Mouse (Mus musculus): ENCODE results near the gene Ap1s3.

Ap1s3 gene

DNA sequence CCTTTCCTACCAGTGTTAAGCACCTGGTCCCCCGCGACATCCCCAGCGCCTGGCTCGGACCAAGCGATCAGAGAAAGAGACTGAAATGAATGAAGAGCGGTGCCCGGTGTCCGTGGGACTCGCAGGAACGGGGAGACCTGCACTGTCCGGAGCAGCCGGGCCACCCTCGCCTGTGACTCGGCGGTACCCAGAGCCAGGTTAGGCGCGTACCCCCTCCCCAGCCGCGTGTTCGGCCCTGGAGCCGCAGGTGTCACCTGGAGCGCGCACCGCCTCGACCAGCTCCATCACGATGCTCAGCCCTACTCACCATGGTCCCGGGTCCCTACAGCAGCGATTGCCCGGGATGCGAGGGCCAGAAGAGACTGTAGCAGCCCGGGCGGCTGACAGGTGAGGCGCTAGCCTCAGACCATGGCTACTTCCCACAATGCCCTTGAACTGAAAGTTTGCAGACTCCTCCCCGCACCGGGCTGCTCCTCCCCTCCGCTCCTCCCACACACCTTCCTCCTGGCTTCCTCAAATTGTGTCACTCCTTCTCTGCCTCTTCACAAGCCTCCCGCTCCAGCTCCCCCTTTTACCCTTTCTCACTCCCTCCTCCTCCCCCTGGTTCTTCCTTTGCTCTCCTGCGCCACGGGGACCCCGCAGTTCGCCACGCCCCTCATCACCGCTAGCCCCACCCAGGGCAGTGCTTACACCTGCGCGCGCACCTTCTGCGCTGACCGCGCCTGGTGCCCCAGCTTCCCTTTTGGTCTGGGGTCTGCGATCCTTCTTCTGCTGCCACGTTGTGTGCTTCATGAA is at the start of gene Ap1s3:
Gene Ap1s3, minus strand, starts transcription at position 430 of the 795 bp plus-strand sequence.
- peak; percentile 88 for DNase-seq (ENCODE audit: low read depth, low spot score)

DNA sequence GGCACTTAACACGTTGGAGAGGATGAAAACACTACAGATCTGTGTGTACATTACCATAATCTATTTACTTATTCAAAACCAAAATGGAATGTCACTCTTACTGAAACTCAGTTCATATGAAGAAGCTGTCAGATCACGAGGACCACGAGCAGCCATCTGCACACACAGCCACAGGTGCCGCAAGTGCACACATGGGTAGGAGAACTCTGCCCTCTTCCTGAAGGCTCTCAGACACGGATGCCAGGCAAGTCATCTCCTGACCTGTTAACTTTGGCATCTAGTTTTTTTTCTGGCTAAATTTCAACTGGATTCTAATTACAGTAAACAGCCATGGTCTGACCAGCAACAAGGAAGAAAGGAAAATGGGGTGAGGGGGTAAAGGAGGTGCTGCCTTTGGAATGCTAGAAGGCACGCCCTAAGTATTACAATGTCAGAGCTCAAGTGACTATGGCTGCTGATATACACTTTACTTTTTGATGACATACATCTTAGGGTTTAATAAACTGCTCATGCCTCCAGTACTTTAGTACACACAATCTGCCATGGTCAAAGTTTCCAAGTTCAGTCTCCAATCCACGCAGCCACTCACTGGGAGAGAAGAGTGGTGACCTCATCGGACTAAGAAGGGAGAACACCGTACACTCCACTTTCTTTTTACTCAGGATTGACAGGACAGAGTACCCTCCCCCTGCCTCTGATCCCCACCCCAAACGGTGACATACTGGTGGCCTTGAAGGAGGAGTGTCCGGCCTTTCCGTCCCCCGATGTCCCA is 42.6 kb upstream of the Ap1s3 start:
- DNase-seq (ENCODE audit: low read depth, low spot score) = no peak

DNA sequence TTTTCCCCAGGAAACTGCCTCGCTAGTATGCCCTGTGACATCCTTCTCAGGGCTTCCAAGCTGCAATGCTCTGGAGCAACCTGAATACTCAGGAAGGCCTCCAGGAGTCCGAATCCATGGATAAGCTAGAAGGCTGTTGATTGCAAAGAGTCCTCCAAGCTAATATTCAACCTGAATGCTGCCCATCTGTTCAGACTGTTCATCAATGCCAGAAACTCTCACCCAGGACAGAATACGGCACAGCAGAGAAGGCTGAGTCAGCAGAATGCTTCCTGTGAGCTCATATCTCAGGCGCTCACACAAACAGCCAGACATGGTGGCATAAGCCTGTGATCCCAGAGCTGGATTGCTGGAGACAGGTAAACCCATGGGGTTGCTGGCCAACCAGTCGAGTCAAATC is 41.3 kb upstream of the Ap1s3 start:
- no peak for DNase-seq (ENCODE audit: low read depth, low spot score)

DNA sequence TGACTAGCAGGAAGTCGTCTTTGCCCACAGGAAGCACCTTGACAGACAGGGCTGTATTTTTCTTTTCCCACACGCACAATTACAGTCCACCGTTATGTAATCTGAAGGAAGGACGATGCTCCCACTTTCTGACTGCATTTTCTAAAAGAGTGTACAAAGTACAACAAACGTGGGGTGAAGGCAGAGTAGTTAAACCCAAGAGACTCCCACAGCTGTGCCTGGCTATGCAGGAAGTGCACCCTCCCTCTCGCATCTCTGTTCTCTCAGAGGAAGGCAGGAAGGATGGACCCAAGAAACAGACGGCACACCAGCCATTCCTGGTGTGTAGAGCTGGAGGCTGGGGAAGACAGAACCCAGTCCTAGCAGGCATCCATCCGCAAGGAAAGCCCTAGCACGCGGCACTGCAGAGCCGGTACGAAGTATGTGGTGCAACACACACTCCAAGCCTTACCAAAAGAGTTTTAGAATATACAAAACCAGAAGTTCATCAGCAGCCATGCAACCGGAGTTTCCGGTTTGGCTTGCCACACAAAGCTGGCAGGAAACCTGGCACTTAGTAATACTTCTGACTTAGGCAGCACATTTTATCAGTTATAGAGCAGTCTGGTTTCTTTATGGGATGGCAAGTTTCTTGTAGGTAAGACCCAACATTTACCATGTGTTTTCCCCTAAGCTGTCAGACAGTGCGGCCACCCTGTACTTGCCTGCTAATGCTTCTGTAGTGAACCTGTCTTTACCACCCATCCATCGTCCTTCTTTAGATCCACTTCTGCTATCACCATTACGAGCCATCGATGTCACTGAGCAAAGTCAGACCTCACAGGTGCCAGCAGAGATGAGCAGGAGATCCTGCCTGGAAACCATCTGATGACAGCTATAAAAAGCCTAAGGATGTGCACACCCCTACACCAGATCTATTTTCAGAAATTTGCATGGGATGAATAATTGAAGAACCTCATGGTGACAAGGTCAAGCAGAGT is 39.7 kb upstream of the Ap1s3 start:
- DNase-seq (ENCODE audit: low read depth, low spot score) = no peak

DNA sequence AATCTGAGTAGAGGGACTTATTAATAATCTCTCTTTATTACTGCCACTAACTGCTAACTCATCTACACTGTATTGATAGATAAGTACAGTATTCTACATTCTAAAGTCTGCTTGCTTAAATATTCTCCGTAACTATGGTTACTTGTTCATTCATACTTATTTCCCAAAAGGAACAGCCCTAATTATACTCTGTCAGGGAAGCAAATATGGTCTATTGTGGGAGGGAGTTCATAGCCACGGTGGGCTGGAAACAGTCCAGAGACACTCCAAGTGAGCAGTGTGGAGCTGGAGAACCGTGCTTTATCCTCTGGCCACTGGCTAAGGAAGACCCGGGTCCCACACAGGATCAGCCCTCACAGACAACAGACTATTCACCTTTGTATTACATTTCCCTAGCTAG is 38.9 kb upstream of the Ap1s3 start:
- no peak for DNase-seq (ENCODE audit: low read depth, low spot score)

DNA sequence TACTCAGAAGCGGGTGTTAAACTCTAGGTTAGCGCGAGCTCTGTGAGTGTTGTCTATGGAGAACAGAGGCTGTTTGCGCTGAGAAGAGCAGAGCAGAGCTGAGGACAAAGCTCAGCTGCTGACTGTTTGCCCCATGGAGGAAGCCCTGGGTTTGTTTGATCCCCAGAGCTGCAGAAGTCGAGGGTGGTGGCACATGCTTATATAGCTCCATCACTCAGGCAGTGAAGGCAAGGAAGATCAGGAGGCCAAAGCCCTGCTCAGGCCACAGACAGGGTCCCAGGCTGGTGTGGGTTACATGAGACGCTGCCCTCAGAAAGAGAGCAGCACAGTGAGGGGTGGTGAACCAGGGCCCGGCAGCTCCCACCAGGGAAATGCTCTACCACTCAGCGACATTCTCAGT is 38.4 kb upstream of the Ap1s3 start:
- no peak for DNase-seq (ENCODE audit: low read depth, low spot score)

DNA sequence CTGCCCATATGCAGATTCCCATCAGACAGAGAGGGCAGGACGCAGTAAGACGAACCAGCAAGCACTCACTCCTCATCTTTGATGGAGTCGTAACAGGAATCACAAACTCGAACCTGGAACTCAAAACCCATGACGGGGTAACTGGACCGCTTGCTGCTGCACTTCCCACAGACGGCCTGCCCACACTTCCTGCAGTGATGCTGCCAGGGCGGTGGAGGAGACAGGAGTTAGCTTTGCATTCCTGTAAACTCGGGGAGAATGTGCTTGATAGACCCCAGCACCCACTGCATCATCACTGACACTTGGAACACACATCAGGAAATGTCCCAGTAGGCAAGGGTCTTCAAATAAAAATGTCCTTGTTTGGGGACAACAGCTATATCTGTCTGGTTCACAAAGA is 35.6 kb upstream of the Ap1s3 start:
- DNase-seq (ENCODE audit: low read depth, low spot score) = no peak

DNA sequence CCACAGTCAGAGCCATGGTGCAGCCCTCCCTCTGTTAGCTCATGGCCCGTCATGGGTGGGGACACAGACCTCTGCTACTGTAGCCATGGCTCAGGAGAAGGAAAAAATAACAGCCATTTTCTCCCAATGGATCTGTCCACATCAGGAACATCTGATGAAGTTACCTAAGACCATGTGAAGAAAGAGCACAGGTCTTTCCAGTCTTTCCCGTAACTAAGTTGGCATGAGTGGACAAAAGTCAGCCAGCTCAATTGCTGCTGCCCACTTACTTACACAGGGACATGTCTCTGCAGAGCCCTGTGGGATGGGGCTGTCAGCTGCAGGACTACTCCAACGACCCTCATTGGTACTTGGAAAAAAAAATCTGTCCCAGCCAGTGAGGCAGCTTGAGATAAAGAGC is 34.9 kb upstream of the Ap1s3 start:
- no peak for DNase-seq (ENCODE audit: low read depth, low spot score)

DNA sequence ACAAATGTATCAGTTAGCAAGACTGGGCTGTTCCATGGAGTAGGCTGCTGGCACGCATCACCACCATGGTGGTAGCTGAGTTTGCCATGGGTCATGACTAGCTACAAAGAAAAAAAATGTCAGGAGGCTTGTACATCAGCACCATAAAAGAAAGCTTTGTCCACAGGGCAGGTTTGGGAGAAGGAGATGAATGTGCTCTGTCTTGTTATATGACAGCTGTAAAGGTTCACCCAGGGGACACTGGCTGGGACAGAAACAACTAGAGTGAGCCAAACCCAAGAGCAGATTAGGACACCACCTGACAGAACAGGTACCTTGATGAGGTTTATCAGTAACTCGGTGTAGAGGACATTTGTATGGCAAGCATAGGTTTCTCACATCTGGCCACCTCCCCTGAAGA is 32.9 kb upstream of the Ap1s3 start:
- DNase-seq (ENCODE audit: low read depth, low spot score) = no peak

DNA sequence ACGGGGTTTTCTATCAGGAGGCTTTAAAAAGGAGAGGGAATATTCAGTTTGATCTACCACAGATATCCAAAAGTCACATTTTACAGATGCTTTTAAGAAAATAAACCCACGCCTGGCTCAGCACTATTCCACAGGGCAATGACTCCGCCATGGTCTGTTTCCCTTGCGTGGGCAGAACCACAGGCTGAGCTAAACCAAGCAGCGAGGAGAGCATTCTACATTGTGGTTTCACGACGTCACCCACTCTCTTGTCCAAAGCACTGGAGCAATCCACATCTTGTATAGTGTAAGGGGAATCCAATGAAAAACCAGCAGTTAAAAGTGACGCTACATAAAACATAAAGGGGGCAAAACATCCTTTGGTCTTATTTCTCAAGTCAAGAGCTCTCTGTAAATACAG is 31.7 kb upstream of the Ap1s3 start:
- no peak for DNase-seq (ENCODE audit: low read depth, low spot score)

DNA sequence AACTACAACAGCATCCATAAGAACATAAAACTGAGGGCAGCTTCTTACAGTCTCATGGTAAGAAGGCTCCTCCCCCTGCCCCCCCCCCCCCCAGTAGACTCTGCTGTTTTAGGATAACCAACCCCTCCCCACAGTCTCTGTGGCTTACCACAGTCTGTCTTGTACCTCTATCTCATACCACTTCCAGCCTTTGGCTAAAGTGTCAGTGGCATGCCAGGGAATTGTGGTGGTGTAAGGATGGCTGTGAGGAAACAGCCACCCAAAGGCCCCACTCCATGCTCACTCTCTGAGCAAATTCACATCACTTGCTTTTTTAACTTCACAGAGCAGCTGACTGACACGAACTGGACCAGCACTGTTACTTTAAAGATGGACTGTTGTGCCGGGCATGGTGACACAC is 26.7 kb upstream of the Ap1s3 start:
- DNase-seq (ENCODE audit: low read depth, low spot score) = no peak

DNA sequence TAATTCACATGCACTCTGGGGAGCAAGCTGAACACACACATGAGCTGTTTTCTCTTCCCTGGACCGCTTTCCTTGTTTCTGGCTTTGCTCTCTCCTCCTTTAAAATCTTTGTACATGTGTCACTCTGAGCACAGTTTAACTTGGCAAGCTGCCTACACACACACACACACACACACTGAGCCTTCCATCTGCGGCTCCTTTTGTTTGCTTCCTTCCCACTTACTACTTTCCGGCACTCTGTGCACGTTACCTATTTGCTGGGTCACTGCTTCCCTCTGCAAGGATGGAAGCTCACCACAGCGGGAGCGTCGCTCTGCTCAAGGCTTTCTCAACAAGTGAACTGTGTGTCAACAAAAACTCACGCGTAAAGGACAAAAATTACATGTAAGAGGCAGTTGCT is 25.6 kb upstream of the Ap1s3 start:
- no peak for DNase-seq (ENCODE audit: low read depth, low spot score)

DNA sequence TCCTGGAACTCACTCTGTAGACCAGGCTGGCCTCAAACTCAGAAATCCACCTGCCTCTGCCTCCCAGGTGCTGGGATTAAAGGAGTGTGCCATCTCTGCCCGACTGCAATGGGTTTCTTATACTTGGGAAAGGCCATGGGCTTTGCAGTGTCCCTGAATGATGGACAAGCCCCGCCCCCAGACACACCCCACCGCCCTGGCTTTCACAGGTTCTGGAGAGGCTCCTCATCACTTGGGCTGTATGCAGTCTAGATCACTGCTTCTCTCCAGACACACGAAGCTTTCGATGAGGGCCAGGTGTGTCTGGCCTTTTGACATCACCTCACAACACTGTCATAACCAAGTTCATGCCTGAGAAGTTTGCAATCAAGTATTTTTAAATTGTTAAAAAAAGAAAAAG is 25.2 kb upstream of the Ap1s3 start:
- no peak for DNase-seq (ENCODE audit: low read depth, low spot score)

DNA sequence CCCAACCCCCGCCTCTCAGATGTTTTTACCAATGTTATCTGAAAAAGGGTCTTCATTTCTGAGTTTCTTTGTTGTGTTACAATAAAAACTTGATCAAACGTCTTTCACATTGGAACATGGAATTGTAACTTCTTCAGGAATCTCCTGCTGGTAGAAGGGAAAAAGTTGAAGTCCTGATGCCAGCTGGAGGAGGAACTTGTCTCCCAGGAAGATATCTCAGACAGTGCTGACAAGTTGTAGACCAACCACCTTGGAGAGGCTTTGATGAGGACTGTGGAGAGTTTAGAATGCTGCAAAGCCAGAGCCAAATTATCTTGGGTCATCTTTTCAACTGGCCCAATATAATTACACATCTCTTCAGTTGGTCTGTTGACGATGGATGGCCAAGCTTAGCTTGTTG is 20.7 kb upstream of the Ap1s3 start:
- DNase-seq (ENCODE audit: low read depth, low spot score) = no peak

DNA sequence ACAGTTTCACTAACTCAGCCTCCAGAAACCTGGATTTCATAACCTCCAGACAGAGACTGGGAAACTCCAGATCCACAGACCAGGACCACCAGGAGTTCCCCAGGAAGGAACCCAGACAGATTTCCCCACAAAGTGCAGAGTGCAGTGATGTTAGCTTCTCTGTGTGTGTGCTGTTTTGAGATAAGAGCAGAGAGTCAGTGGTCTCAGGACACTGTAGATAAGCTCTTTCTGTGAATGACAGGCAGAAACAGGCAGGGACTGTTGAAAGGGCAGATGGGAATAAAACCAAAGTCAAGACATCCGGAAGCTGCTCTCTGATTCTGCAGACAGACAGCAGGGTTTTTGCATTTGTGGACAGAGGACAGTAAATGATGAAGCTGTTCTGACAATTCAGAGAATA is 15.5 kb upstream of the Ap1s3 start:
- DNase-seq (ENCODE audit: low read depth, low spot score) = no peak

DNA sequence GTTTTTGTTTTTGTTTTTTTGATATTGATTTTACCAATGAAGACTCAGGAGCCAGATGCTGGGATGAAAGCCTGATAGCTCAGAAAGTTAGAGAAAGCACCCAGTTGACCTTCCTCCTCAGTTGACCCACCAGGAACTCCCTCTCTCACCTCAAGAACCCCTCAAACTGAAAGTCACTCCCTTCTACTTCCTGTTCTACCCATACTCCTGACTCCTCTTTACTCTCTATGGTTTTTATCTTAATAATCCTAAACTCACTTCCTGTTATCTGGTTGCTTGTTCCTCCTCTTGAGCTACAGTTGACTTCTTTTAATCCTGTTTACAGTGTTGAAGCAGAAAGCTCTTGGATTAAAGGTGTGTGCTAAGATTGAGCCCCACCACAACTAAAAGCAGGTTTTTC is 12.3 kb upstream of the Ap1s3 start:
- no peak for DNase-seq (ENCODE audit: low read depth, low spot score)

DNA sequence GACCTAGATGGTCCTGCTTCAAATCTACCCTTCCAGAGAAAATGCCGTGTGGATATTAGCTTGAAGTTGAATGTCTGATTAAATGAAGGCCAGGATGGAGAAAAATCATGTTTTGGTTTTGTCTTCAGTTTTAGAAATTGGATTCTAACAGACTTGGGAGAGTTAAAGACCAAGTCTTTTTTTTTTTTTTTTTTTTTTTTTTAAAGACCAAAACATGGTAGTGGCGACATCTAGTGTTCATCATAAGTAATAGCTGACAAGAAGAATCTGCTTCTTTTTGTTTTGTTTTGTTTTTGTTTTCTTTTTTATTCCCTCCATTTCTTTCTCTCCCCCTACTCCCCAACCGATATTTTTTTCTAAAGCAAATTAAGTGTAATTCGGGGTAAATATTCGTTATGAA is 11.2 kb upstream of the Ap1s3 start:
- peak; percentile 38 for DNase-seq (ENCODE audit: low read depth, low spot score)

DNA sequence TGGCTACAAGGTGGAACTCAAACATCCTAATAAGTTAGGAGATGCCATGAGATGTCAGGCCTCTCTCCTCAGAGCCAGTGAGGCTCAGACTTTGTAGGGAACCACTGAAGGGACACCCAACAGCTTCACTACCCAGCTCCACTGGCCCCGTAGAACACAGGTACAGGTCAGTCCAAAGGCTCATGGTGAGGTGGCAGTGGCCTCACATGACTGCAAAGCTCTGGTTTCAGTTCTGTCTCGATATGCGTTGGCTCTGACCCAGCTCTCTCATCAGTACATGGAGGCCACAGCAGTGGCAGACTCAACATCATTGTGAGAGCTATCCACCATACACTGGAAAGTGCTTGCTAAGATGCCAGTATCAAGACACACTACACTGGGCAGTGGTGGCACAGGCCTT is 9.0 kb upstream of the Ap1s3 start:
- no peak for DNase-seq (ENCODE audit: low read depth, low spot score)

DNA sequence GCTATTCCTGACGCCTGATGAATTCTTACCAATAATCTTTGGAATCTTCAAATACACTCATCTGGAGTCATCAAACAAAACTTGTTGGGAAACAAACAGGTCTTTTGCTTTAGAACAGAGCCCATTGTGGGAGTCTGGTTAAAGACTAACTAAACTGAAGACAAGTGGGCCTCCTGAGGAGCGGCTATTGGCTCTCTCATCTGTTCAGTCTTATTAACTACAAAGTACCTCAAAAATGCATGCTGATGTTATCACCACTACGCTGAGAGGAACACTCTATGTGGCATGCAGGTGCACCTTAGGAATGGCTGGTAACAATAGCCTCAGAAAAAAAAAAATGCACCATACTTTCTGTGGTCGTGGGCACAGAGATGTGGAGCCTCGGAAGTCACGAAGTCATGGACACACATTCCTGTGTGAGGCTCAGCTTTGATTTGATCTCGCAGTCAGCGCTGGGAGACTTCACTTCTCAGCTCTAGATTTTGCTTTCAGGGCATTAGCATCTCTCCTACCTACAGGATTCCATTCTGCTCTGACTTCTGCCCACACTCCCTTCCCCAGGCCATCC is 6.4 kb upstream of the Ap1s3 start:
- DNase-seq (ENCODE audit: low read depth, low spot score) = no peak

DNA sequence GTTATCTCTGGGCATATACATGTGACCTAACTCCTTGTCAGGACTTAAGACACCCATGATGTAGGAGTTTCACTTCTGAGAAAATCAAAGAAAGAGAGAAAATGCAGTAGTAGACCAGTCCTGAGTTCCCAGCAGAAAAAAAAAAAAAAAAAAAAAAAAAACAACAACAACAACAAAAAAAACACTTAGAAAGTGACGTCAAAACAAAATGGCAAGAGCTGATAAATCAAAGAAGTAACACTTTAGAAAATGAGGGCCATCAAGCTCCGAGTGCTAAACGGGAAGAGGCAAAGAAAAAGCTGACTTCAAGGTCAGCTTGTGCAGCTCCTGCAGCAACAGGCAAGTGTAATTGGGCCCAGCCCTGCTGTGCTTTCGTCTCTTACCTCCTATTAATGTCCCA is 3.9 kb upstream of the Ap1s3 start:
- DNase-seq (ENCODE audit: low read depth, low spot score) = no peak

DNA sequence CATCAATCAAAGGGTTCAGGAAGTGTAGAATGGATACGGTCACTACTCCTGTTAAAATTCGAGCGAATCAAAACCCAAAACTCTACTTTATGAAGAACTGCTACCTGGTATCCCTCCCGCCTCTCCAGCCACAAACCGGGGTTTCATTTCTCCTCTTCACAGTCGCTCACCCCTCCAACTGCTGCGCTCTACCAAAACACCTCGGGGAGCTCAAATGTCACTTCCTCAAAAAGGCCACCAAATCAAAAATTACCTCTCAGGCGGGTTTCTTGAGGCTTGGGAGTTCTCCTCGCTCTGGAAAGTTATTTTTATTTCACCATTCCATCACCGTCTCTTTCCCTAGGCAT is 603 bp downstream of the Ap1s3 start:
- DNase-seq (ENCODE audit: low read depth, low spot score) = no peak

DNA sequence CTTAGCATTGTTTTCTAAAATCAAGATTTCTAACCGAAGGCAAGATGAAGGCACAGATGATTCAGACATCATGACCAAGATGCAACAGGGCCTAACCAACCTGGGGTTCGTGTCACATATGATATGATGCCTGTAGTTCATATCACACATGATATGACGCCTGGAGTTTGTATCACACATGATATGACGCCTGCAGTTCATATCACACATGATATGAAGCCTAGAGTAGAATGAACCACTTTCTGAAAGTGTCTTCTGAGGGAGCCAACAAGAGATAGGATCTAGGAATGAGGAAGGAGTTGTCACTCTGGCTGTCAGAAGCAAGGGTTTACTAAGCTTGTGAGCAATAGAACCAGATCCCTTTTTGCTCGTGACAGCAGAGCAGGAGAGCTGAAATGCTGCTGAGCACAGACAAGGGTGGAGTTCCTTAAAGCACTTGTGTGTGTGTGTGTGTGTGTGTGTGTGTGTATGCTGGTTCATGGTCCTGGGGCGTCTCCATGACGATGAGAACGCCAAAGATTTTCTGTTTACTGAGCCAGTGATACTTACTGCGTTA is 2.3 kb downstream of the Ap1s3 start:
- DNase-seq (ENCODE audit: low read depth, low spot score) = no peak
